Mouse (Mus musculus) olfactory bulb, adult 2 months (tissue): ENCODE measurements around the gene Prrg1. TPM values are rescaled to one million over a fixed set of nuclear protein-coding genes. Genes with fewer than 3 reads are reported as not detected.

Experiments used
- H3K27ac ChIP-seq: fragments of 200-500 bp; 2 replicates; pipeline ENCODE4 v1.5.1; 2012; ENCODE audit warnings: low read depth, low read length; ENCODE audit not compliant: insufficient read depth
- H3K4me1 ChIP-seq: fragments of 200-500 bp; 2 replicates; pipeline ENCODE4 v1.6.1; 2012; ENCODE audit warnings: low read length; ENCODE audit not compliant: control insufficient read depth, insufficient read depth
- H3K4me3 ChIP-seq: fragments of 200-500 bp; 2 replicates; pipeline ENCODE4 v1.5.1; 2012; ENCODE audit warnings: mild to moderate bottlenecking, low read depth, low read length, moderate library complexity; ENCODE audit not compliant: insufficient read depth
- CTCF ChIP-seq: fragments of 200-500 bp; IDR thresholded peaks from 2 replicates; pipeline ENCODE4 v1.5.1; 2012; ENCODE audit warnings: low read depth, mild to moderate bottlenecking, low read length, moderate library complexity; ENCODE audit not compliant: insufficient read depth
- POLR2A ChIP-seq: fragments of 200-500 bp; IDR thresholded peaks from 2 replicates; pipeline ENCODE4 v1.6.1; 2012; ENCODE audit warnings: mild to moderate bottlenecking, low read depth, low read length, moderate library complexity; ENCODE audit not compliant: insufficient read depth
- WGBS: fragments of 180-500 bp; shearing (Covaris S2); methylation state at CpG from one replicate; pipeline ENCODE4 v1.1.7; 2018; 5-methylcytosine and 5-hydroxymethylcytosine counted together
- polyA plus RNA-seq: library from polyadenylated mRNA; stranded (reverse); fragments of >200 nt; gene quantifications from 2 replicates; pipeline ENCODE4 v1.2.4, GENCODE M21; 2012; ENCODE audit warnings: low replicate concordance; ENCODE audit not compliant: missing spikeins, insufficient read depth, insufficient read length

The Prrg1 gene
- polyA plus RNA-seq, result not detected in 2 replicates

- TF ChIP-seq CTCF (no peak), POLR2A (0 out of 2 replicates have a peak, but pooled peaks have one; percentile 24)
- 11% methylated on average over 36 of the region's 36 CpGs for WGBS
- no peaks in the 10 kb centered on the region for H3K4me1 ChIP-seq
- peak within 1 kb of the TSS; percentile 64 for H3K4me3 ChIP-seq
- 0 out of 2 replicates have a peak within 1 kb of the TSS, but pooled peaks have one; percentile 14 for H3K27ac ChIP-seq
Observed at GRCm38 (mm10) chrX:78583202-78584004, at the start of gene Prrg1. Gene Prrg1, minus strand, starts transcription at chrX:78583896.

- Histone ChIP-seq H3K4me1 (no peaks in the 10 kb centered on the region), H3K27ac (no peak overlapping the region), H3K4me3 (no peak overlapping the region)
- TF ChIP-seq CTCF (no peak), POLR2A (no peak)
- 65% methylated on average over 2 of the region's 2 CpGs for WGBS
Observed at GRCm38 (mm10) chrX:78605814-78606213, 22.1 kb upstream of the Prrg1 start.

- TF ChIP-seq POLR2A (no peak), CTCF (no peak)
- Histone ChIP-seq H3K27ac (no peak overlapping the region), H3K4me1 (no peaks in the 10 kb centered on the region), H3K4me3 (no peak overlapping the region)
- 73% methylated on average over 2 of the region's 2 CpGs for WGBS
Observed at GRCm38 (mm10) chrX:78593138-78593537, 9.4 kb upstream of the Prrg1 start.

GRCm38 (mm10) chrX:78582854-78583201 lies 868 bp downstream of the Prrg1 start:
- TF ChIP-seq POLR2A (no peak), CTCF (no peak)
- no peak overlapping the region for H3K27ac ChIP-seq
- H3K4me3 ChIP-seq, result peak overlapping the region; percentile 64
- 14% methylated on average over 1 of the region's 21 CpGs for whole genome bisulfite sequencing
- no peaks in the 10 kb centered on the region for H3K4me1 ChIP-seq

GRCm38 (mm10) chrX:78563451-78563850 lies 20.2 kb downstream of the Prrg1 start:
- Histone ChIP-seq H3K27ac (no peak overlapping the region), H3K4me1 (no peaks in the 10 kb centered on the region), H3K4me3 (no peak overlapping the region)
- WGBS, result 57% methylated on average over 2 of the region's 2 CpGs
- no peak for TF ChIP-seq CTCF
- no peak for TF ChIP-seq POLR2A

- WGBS, result 94% methylated on average over 2 of the region's 2 CpGs
Observed at GRCm38 (mm10) chrX:78553399-78553798, 30.3 kb downstream of the Prrg1 start.

GRCm38 (mm10) chrX:78552704-78553103 lies 31.0 kb downstream of the Prrg1 start:
- 65% methylated on average over 1 of the region's 1 CpGs for WGBS

More at GRCm38 (mm10) chrX:78553399-78553798, 30.3 kb downstream of the Prrg1 start:
- H3K4me3 ChIP-seq, result no peak overlapping the region
- TF ChIP-seq POLR2A, result no peak
- TF ChIP-seq CTCF, result no peak
- no peaks in the 10 kb centered on the region for H3K4me1 ChIP-seq
- H3K27ac ChIP-seq, result no peak overlapping the region

GRCm38 (mm10) chrX:78547696-78548095 lies 36.0 kb downstream of the Prrg1 start:
- Histone ChIP-seq H3K4me1 (no peaks in the 10 kb centered on the region), H3K27ac (no peak overlapping the region), H3K4me3 (no peak overlapping the region)
- 35% methylated on average over 1 of the region's 1 CpGs for WGBS
- TF ChIP-seq POLR2A (no peak), CTCF (no peak)

More at GRCm38 (mm10) chrX:78552704-78553103, 31.0 kb downstream of the Prrg1 start:
- no peak for TF ChIP-seq POLR2A
- no peak for TF ChIP-seq CTCF
- Histone ChIP-seq H3K4me3 (no peak overlapping the region), H3K27ac (no peak overlapping the region), H3K4me1 (no peaks in the 10 kb centered on the region)

- no peak overlapping the region for H3K27ac ChIP-seq
- H3K4me1 ChIP-seq, result no peaks in the 10 kb centered on the region
- no peak for TF ChIP-seq CTCF
- TF ChIP-seq POLR2A, result no peak
- H3K4me3 ChIP-seq, result no peak overlapping the region
Observed at GRCm38 (mm10) chrX:78539734-78540133, 44.0 kb downstream of the Prrg1 start.
